In the genomic region with DNA sequence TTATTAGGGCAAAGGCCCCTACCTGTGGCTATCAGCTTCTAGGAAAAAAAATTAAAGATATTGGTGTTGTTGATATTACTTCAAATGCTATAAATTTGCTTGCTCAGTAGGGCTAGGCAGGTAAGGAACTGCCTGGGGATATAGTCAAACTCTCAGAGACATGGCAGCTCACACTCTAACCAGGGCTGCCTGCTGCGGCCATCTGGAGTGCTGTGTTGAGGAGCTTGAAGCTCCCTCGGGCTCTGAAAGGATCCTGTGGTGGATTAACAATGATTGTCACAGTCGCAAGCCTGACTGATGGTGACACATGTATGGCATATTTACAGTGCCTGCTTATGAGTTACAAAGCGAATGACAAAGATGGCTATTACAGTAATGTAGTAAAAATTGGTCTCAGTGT, we compare ENCODE assay signal across 18 mouse cellular contexts.
DNase-seq lines count a peak whose midpoint lies in the region; ATAC-seq lines count a peak whose summit lies in the region.
"Had no signal": no experiment of that assay in that cellular context is flagged by ENCODE, and none has a peak within 500 bp of the region (broad histone marks: within the 10 kb centered on the region; RNA-seq: fewer than 3 reads in every experiment).

No protein-coding gene starts in this region.

- peaks cover 20% of the 10 kb centered on the region for H3K4me1 ChIP-seq in hindbrain, embryonic 12.5 days
- H3K4me1 ChIP-seq in hindbrain, embryonic 14.5 days (replicated peaks; ENCODE audit: control insufficient read depth, insufficient read depth, low read length), result peaks cover 22% of the 10 kb centered on the region
- peaks cover 16% of the 10 kb centered on the region for H3K4me1 ChIP-seq in neural tube, embryonic 12.5 days
- H3K4me1 ChIP-seq in neural tube, embryonic 15.5 days, result peaks cover 37% of the 10 kb centered on the region
- H3K4me1 ChIP-seq: liver, embryonic 13.5 days had no signal

- no peak overlapping the region for H3K4me2 ChIP-seq in hindbrain, embryonic 12.5 days (replicated peaks)
- H3K4me2 ChIP-seq in hindbrain, embryonic 14.5 days (replicated peaks), result no peak overlapping the region
- no peak overlapping the region for H3K4me2 ChIP-seq in neural tube, embryonic 12.5 days (replicated peaks)
- H3K4me2 ChIP-seq in neural tube, embryonic 15.5 days, result no peak overlapping the region
- H3K4me2 ChIP-seq: heart, embryonic 11.5 days; limb, embryonic 13.5 days; liver, embryonic 13.5 days had no signal

- no peaks in the 10 kb centered on the region for H3K27me3 ChIP-seq in hindbrain, embryonic 12.5 days
- H3K27me3 ChIP-seq in hindbrain, embryonic 14.5 days (ENCODE audit: control insufficient read depth, insufficient read depth, low read length), result no peaks in the 10 kb centered on the region
- no peaks in the 10 kb centered on the region for H3K27me3 ChIP-seq in neural tube, embryonic 12.5 days (replicated peaks)
- no peaks in the 10 kb centered on the region for H3K27me3 ChIP-seq in neural tube, embryonic 15.5 days (replicated peaks)
- H3K27me3 ChIP-seq: limb, embryonic 13.5 days; liver, embryonic 13.5 days had no signal

- peak; percentile 18 to 50 for DNase-seq in cerebellum, postnatal 14 days
- DNase-seq in cerebellum, postnatal 4 days (ENCODE audit: low spot score in 2 of 2), result no peak
- no peak for DNase-seq in hindbrain, embryonic 14.5 days (ENCODE audit: low spot score)
- peak; percentile 70 for DNase-seq in retina, postnatal 1 day
- DNase-seq in spleen, postnatal 10 days (ENCODE audit: low spot score in 2 of 2), result no peak
- DNase-seq: adrenal gland, postnatal 25 days; heart, postnatal 10 days; kidney, adult 18-20 months; liver, embryonic 13.5 days had no signal

- 55% methylated on average over 4 of the region's 4 CpGs for WGBS in hindbrain, embryonic 12.5 days
- 36% methylated on average over 4 of the region's 4 CpGs for WGBS in hindbrain, embryonic 14.5 days
- WGBS in neural tube, embryonic 12.5 days, result 62% methylated on average over 4 of the region's 4 CpGs
- 37% methylated on average over 4 of the region's 4 CpGs for WGBS in neural tube, embryonic 15.5 days

- H3K9me3 ChIP-seq in hindbrain, embryonic 12.5 days (replicated peaks), result no peaks in the 10 kb centered on the region
- H3K9me3 ChIP-seq in hindbrain, embryonic 14.5 days (ENCODE audit: control insufficient read depth, low read length), result no peaks in the 10 kb centered on the region
- H3K9me3 ChIP-seq in neural tube, embryonic 12.5 days, result no peaks in the 10 kb centered on the region
- no peaks in the 10 kb centered on the region for H3K9me3 ChIP-seq in neural tube, embryonic 15.5 days (replicated peaks)
- H3K9me3 ChIP-seq: G1E; limb, embryonic 13.5 days; liver, embryonic 13.5 days had no signal

- no peak overlapping the region for H3K9ac ChIP-seq in hindbrain, embryonic 12.5 days
- H3K9ac ChIP-seq in hindbrain, embryonic 14.5 days, result no peak overlapping the region
- no peak overlapping the region for H3K9ac ChIP-seq in neural tube, embryonic 12.5 days
- no peak overlapping the region for H3K9ac ChIP-seq in neural tube, embryonic 15.5 days (replicated peaks)
- H3K9ac ChIP-seq: limb, embryonic 13.5 days; liver, embryonic 13.5 days had no signal

- H3K4me3 ChIP-seq in hindbrain, embryonic 12.5 days, result no peak overlapping the region
- H3K4me3 ChIP-seq in hindbrain, embryonic 14.5 days (replicated peaks; ENCODE audit: low read length), result no peak overlapping the region
- H3K4me3 ChIP-seq in neural tube, embryonic 12.5 days, result no peak overlapping the region
- no peak overlapping the region for H3K4me3 ChIP-seq in neural tube, embryonic 15.5 days (replicated peaks)
- H3K4me3 ChIP-seq: limb, embryonic 13.5 days; liver, embryonic 13.5 days had no signal

- no peak for ATAC-seq in hindbrain, embryonic 12.5 days (ENCODE audit: low FRiP score)
- no peak for ATAC-seq in hindbrain, embryonic 14.5 days (ENCODE audit: low FRiP score)
- ATAC-seq in neural tube, embryonic 12.5 days (ENCODE audit: low FRiP score, low read depth), result peak; percentile 52; the same call in 1 of the 2 replicates
- no peak for ATAC-seq in neural tube, embryonic 15.5 days (ENCODE audit: low FRiP score)

- H3K27ac ChIP-seq in hindbrain, embryonic 12.5 days, result peak overlapping the region; percentile 68; the same call in 1 of the 2 replicates
- no peak overlapping the region for H3K27ac ChIP-seq in hindbrain, embryonic 14.5 days
- no peak overlapping the region for H3K27ac ChIP-seq in neural tube, embryonic 12.5 days
- no peak overlapping the region for H3K27ac ChIP-seq in neural tube, embryonic 15.5 days (replicated peaks)
- H3K27ac ChIP-seq: kidney, postnatal 0 days; limb, embryonic 13.5 days; liver, embryonic 13.5 days; macrophage; stomach, postnatal 0 days had no signal

- no peaks in the 10 kb centered on the region for H3K36me3 ChIP-seq in hindbrain, embryonic 12.5 days
- H3K36me3 ChIP-seq in hindbrain, embryonic 14.5 days (replicated peaks; ENCODE audit: control insufficient read depth, insufficient read depth), result no peaks in the 10 kb centered on the region
- H3K36me3 ChIP-seq in neural tube, embryonic 12.5 days, result no peaks in the 10 kb centered on the region
- H3K36me3 ChIP-seq in neural tube, embryonic 15.5 days, result no peaks in the 10 kb centered on the region
- H3K36me3 ChIP-seq: G1E; limb, embryonic 13.5 days; liver, embryonic 13.5 days had no signal

Comparison
In these comparisons a context has a peak if more than half of its experiments do, and no peak if none do; other contexts are left out.
1. DNase-seq: peak in cerebellum, postnatal 14 days (2 of 2) and retina, postnatal 1 day (single experiment); none in cerebellum, postnatal 4 days (0 of 2), hindbrain, embryonic 14.5 days (single experiment) and spleen, postnatal 10 days (0 of 2).